Mouse (Mus musculus) heart, postnatal 0 days (tissue): ENCODE results near the gene Dph5. TPM values are rescaled to one million over a fixed set of nuclear protein-coding genes. Genes with fewer than 3 reads are reported as not detected.
"Not testable (repeated sequence)": the region's sequence is repeated elsewhere in the genome, so short reads cannot be mapped to it uniquely, and the experiment has no call there.

Experiments used
- ATAC-seq: fragments of 200-750 bp; cut with Nextera tagmentation; 2 replicates; pipeline ENCODE4 v1.8.0; 2017; ENCODE audit warnings: low read depth, moderate number of reproducible peaks, moderate library complexity; ENCODE audit not compliant: insufficient read depth
- DNase-seq: peaks from one replicate; pipeline ENCODE4 v3.0.0-alpha.2; 2016; ENCODE audit warnings: low spot score
- H3K27ac ChIP-seq: fragments of 300-500 bp; sonication (generic); 2 replicates; pipeline ENCODE4 v1.5.1; 2014; ENCODE audit warnings: low read depth, mild to moderate bottlenecking
- H3K27me3 ChIP-seq: fragments of 300-500 bp; sonication (generic); 2 replicates; pipeline ENCODE4 v1.6.1; 2014; ENCODE audit warnings: low read length, mixed read lengths; ENCODE audit not compliant: control insufficient read depth, insufficient read depth
- H3K36me3 ChIP-seq: fragments of 300-500 bp; sonication (generic); replicated peaks from 2 replicates; pipeline ENCODE4 v1.6.1; 2014; ENCODE audit warnings: low read length, mixed read lengths; ENCODE audit not compliant: control insufficient read depth, insufficient read depth
- H3K4me1 ChIP-seq: fragments of 300-500 bp; sonication (generic); 2 replicates; pipeline ENCODE4 v1.6.1; 2014; ENCODE audit warnings: antibody characterized with exemption; ENCODE audit not compliant: control insufficient read depth, insufficient read depth
- H3K4me2 ChIP-seq: fragments of 300-500 bp; sonication (generic); 2 replicates; pipeline ENCODE4 v1.6.1; 2014; ENCODE audit warnings: low read depth, mild to moderate bottlenecking, low read length, moderate library complexity
- H3K4me3 ChIP-seq: fragments of 300-500 bp; sonication (generic); 2 replicates; pipeline ENCODE4 v1.5.1; 2014; ENCODE audit warnings: low read depth, low read length
- H3K9ac ChIP-seq: fragments of 300-500 bp; sonication (generic); replicated peaks from 2 replicates; pipeline ENCODE4 v1.6.1; 2014; ENCODE audit warnings: low read depth, low read length, mixed read lengths
- H3K9me3 ChIP-seq: fragments of 300-500 bp; sonication (generic); replicated peaks from 2 replicates; pipeline ENCODE4 v1.6.1; 2016; ENCODE audit warnings: low read length; ENCODE audit not compliant: control insufficient read depth
- CTCF ChIP-seq: IDR thresholded peaks from 2 replicates; pipeline ENCODE4 v1.5.1; 2016; ENCODE audit warnings: antibody characterized with exemption, control low read depth, low read depth
- EP300 ChIP-seq: IDR thresholded peaks from 2 replicates; pipeline ENCODE4 v1.6.1; 2016; ENCODE audit warnings: antibody characterized with exemption, low read depth
- WGBS: fragments of 180-500 bp; shearing (Covaris S2); extraction: QIAGEN DNeasy Blood & Tissue Kit; methylation state at CpG from one replicate; pipeline ENCODE4 v1.1.7; 2014; 5-methylcytosine and 5-hydroxymethylcytosine counted together
- polyA plus RNA-seq: library from polyadenylated mRNA; unstranded; fragments of >200 nt; fragmentation: Nextera tagmentation; extraction: Ambion mirVana; gene quantifications from 2 replicates; pipeline ENCODE4 v1.2.1, GENCODE M21; 2015
- total RNA-seq: library from RNA; depleted of rRNA; stranded (reverse); fragments of >200 nt; gene quantifications from 2 replicates; pipeline ENCODE4 v1.2.3, GENCODE M21; 2014; ENCODE audit warnings: low replicate concordance

The Dph5 gene
- total and polyA plus RNA-seq, 2 experiments from 2014 or later, result 6.4 to 14.0 TPM

DNA sequence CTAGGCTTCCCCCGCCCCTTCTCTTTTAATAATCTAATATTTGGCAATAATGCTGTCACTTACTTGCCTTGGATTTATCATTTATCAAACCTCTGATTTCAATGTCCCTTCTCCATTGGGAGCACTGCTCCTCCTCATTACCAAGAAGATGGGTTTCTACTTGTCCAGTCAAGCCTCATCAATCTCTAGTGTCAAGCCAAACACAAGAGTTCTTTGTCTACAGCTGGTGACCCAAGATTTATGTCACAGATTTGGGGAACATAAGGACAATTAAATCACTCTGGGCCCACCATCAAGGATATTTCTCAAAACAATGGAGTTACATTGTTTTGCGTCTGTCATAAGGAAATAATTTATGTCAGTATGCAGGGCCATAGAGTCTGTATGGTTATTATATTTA, 5.5 kb downstream of the Dph5 start:
- Histone ChIP-seq H3K27me3 (no peaks in the 10 kb centered on the region), H3K36me3 (peaks cover 5% of the 10 kb centered on the region; the same call in 1 of the 2 replicates), H3K27ac (no peak overlapping the region), H3K4me1 (peaks cover 4% of the 10 kb centered on the region), H3K9ac (no peak overlapping the region), H3K4me3 (no peak overlapping the region), H3K9me3 (no peaks in the 10 kb centered on the region), H3K4me2 (no peak overlapping the region)
- TF ChIP-seq CTCF, result no peak
- no peak for TF ChIP-seq EP300
- WGBS, result 94% methylated on average over 2 of the region's 2 CpGs
- no peak for DNase-seq
- no peak for ATAC-seq

DNA sequence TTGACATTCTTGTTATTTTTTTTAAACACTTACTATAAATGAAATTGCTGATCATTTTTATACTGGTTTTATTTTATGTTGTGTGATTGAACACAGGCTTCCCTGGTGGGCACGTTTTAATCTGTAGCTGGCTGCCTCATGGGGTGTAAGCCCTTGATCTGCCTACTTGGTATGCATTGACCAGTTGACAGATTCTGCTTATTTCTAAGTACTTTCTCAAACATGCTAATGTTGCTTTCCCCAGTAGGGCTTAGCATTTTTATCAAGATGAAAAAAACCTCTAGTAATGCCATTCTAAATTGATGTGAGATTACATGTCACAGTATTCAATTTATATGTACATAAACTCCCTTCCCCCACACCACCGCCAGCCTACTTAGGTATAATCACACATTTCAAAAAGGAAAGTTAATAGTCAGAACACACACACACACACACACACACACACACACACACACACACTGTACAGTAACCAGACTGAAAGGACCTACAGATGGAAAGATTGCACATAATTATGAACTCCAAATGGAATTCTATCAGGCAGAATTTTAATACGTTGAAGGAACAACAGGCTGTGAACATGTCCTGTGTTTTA, 10.8 kb downstream of the Dph5 start:
- Histone ChIP-seq H3K4me2 (no peak overlapping the region), H3K4me3 (no peak overlapping the region), H3K4me1 (no peaks in the 10 kb centered on the region), H3K9me3 (no peaks in the 10 kb centered on the region), H3K9ac (no peak overlapping the region), H3K36me3 (peaks cover 14% of the 10 kb centered on the region; the same call in 1 of the 2 replicates), H3K27me3 (no peaks in the 10 kb centered on the region), H3K27ac (no peak overlapping the region)
- TF ChIP-seq EP300 (no peak), CTCF (no peak)
- DNase-seq (no peak), ATAC-seq (no peak)
- WGBS, result 86% methylated on average over 3 of the region's 3 CpGs

DNA sequence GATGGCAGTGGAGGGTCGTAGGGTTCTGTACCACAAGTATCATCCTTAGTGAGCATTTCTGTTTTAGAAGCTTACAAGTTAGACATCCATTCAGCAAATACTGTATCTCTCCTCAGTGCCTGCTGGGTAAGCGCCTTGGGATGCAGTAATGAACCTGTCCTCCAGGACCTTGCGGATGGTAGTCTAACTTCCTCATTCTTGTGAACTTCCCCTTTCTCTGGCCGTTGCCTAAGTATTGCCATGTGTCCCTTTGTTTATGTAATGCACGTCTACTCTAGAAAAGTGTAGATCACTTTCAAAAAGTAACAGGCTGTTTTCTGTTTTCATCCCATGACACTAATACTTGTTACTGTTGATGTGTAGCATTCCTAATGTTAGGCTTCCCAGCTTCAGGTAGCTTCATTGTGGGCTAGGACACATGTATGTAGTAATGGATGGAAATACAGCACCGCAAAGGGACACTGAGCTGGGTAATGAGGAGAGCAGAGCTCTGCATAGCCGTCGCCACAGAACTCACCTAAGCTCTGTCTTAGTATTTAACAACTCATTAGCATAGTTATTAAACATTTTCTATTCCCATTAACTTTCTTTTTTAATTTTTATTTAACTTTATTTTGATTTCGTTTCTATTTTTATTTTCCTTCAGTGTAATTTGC, 14.8 kb downstream of the Dph5 start:
- Histone ChIP-seq H3K9ac (no peak overlapping the region), H3K27me3 (no peaks in the 10 kb centered on the region), H3K4me3 (no peak overlapping the region), H3K36me3 (peaks cover 8% of the 10 kb centered on the region; the same call in 1 of the 2 replicates), H3K4me1 (no peaks in the 10 kb centered on the region), H3K27ac (no peak overlapping the region), H3K4me2 (no peak overlapping the region), H3K9me3 (no peaks in the 10 kb centered on the region)
- WGBS, result 83% methylated on average over 9 of the region's 9 CpGs
- DNase-seq (no peak), ATAC-seq (no peak)
- no peak for TF ChIP-seq EP300
- no peak for TF ChIP-seq CTCF

DNA sequence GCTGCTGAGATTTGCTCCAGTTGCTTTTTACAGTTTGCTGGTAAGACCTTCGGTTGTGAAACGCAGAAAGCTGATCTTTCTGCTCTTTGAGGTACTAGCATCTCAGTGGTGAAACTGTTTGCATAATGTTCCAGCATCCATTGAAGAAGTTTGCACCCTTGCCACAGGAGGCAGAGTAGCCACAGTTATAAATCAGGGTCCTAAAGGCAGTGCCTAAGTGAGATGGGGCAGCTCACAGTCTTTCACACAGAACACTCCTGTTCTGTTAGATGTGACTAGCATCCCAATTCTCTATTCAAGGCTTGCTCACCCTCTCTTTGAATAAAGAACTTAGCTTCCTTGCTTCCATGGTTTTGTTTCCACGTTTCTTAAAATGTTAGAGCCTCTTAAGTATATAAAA, 17.4 kb downstream of the Dph5 start:
- Histone ChIP-seq H3K9me3 (no peaks in the 10 kb centered on the region), H3K36me3 (peaks cover 4% of the 10 kb centered on the region; the same call in 1 of the 2 replicates), H3K9ac (no peak overlapping the region), H3K4me1 (no peaks in the 10 kb centered on the region), H3K4me3 (no peak overlapping the region), H3K27ac (no peak overlapping the region), H3K4me2 (no peak overlapping the region), H3K27me3 (no peaks in the 10 kb centered on the region)
- WGBS, result 92% methylated on average over 3 of the region's 3 CpGs
- no peak for DNase-seq
- ATAC-seq, result no peak
- TF ChIP-seq EP300 (no peak), CTCF (no peak)

DNA sequence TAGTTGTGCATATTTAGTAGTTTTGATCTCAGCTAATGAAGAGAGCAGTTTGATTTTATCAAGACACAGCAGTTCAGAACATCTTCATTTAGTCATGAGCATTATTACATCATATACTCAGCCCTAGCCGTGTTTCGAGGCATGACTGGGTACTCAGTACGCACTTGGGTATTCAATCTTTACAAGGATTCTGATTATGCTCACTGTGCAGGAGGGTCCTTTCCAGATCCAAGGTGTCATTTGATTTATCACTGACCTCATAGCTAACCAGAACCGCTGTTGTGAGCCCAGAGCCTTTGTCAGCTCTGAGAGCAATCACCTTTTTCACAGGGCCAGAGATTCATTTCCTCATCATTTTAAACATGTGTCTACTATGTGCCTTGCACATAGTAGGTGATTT, 17.9 kb downstream of the Dph5 start:
- no peaks in the 10 kb centered on the region for H3K27me3 ChIP-seq
- no peak overlapping the region for H3K27ac ChIP-seq
- ATAC-seq (no peak), DNase-seq (no peak)
- H3K9ac ChIP-seq, result no peak overlapping the region
- 91% methylated on average over 4 of the region's 4 CpGs for WGBS
- H3K4me1 ChIP-seq, result no peaks in the 10 kb centered on the region
- H3K4me2 ChIP-seq, result no peak overlapping the region
- H3K9me3 ChIP-seq, result no peaks in the 10 kb centered on the region
- H3K36me3 ChIP-seq, result peaks cover 4% of the 10 kb centered on the region; the same call in 1 of the 2 replicates
- H3K4me3 ChIP-seq, result no peak overlapping the region
- TF ChIP-seq EP300, result no peak
- no peak for TF ChIP-seq CTCF

DNA sequence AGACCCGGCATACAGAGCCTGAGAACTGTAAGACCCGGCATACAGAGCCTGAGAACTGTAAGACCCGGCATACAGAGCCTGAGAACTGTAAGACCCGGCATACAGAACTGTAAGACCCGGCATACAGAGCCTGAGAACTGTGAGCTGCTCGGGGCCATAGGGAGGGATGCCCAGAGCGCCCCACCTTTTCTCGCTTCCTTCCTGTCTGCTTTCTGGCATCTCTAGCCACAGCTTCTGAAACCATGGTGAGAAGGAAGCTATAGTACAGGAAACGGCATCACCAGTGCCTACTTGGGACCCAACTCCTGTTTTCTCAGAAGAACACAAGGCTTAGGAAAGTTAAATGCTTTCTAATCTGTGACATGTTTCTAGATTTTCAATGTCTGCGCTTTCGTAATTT, 19.8 kb downstream of the Dph5 start:
- 92% methylated on average over 10 of the region's 11 CpGs for WGBS
- not testable (repeated sequence) for H3K4me3 ChIP-seq, H3K4me2 ChIP-seq

More for the DNA sequence above, 19.8 kb downstream of the Dph5 start:
- H3K9me3 ChIP-seq, ATAC-seq, H3K4me1 ChIP-seq, H3K27me3 ChIP-seq, DNase-seq, H3K36me3 ChIP-seq, H3K9ac ChIP-seq, H3K27ac ChIP-seq: not testable (repeated sequence)
